Mouse (Mus musculus): Measurements from ENCODE around the gene Wee2.

Gene Wee2

GRCm38 (mm10) chr6:40438936-40439335 is at the start of gene Wee2:
TSS of gene Wee2 (plus strand) at chr6:40439088.
- DNase-seq (ENCODE audit: low spot score in 2 of 2) = no peak

- DNase-seq (ENCODE audit: low spot score in 2 of 2) = no peak
These were observed 47.9 kb upstream of the Wee2 start for GRCm38 (mm10) chr6:40390975-40391374.

DNA sequence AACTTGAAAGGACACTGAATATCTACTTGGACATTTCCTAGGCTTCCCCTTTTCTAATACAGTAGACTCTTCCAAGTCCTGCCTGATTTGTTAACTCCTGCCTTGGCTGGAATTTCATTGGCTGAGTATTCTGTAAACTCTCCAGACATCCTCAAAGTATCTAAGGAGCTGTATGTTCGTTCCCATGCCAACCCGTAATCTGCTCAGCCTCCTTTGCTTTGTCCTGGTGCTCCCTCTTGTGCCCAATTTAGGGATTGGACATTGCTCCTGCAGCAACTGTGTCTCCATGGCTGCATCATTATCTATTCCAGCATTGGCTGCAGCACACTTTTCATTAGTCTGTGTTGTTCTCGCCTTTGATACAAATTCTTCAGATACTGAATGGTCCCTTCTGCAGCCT is 45.7 kb upstream of the Wee2 start:
- DNase-seq (ENCODE audit: low spot score in 2 of 2) = peak; percentile 94

DNA sequence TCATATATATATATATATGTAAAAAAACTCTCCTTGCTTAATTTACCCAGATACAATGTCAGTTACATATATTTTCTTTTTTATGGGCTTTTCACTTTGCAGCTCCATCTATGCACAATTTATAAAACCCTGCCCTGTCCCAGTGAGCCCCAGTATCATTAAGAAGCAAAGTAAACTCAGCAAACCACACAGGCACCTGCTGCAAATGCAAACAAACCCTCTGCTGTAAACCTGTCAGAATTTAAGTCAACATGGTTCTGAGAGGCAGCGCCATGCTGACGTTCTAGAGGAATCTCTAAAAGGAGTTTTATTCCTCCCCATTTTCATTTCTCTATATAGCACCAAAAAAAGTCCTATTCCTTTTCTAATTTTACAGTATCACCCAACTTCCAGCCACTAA is 36.9 kb upstream of the Wee2 start:
- no peak for DNase-seq (ENCODE audit: low spot score in 2 of 2)

GRCm38 (mm10) chr6:40403640-40404285 is 35.1 kb upstream of the Wee2 start:
- peak in 1 of 2 experiments; percentile 43 for DNase-seq (ENCODE audit: low spot score in 2 of 2)

DNA sequence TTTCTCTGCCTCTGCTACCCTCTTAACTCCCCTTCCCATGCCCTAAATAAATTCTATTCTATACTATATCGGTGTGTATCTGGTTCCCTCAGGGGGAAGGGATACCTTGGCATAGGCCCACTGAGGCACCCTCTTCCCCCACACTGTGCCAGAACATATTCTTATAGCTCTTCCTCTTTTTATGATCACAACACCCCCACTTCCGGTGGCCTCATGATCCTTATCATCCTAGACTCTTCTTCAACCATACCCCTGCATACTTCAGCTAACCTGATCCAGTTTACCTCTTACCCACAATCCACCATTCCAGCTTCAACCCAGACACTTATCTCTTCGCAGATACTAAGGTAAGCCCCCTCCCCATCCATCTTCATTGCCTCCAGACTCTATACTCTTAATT is 27.8 kb upstream of the Wee2 start:
- no peak for DNase-seq (ENCODE audit: low spot score in 2 of 2)

- no peak for DNase-seq (ENCODE audit: low spot score in 2 of 2)
These were observed 25.8 kb upstream of the Wee2 start for GRCm38 (mm10) chr6:40413046-40413445.

GRCm38 (mm10) chr6:40413565-40413964 is 25.3 kb upstream of the Wee2 start:
- DNase-seq (ENCODE audit: low spot score in 2 of 2) = no peak

DNA sequence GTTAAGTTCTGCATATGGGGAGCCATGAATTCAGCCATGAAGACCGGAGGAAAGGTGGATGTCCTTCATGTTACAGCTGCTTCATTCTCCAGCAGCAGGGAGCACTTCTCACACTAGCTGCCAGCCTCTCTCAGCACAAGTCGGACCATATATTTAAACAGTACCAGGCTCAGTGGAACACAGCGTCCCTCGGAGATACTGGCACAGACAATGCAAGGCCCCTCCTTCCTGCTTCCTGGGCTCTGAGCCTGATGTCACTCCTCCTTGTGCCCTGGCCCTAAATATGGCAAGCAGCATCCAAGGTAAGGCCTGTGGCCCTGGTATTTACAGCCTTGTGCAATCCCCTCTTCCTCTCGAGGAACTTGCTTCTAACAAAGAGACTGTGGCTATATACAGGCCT is 23.1 kb upstream of the Wee2 start:
- DNase-seq (ENCODE audit: low spot score in 2 of 2) = no peak

DNA sequence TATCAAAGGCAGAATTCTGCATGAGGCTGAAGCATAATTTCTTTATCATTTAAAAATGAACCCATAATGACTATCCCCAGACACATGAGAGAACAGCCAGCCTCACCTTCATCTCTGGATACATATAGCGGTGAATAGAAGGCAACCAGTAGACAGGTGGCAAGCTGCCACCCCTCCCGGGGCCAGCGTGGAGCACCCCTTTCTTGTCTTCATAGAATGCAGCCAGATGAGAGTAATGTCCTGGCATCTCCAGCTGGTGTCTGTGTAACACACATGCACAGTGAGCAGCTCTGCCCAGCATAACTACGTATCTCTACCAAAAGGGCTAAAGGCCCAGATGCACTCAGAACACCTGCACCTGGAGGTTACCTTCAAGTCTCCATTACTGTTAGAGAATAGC is 20.5 kb upstream of the Wee2 start:
- no peak for DNase-seq (ENCODE audit: low spot score in 2 of 2)

DNA sequence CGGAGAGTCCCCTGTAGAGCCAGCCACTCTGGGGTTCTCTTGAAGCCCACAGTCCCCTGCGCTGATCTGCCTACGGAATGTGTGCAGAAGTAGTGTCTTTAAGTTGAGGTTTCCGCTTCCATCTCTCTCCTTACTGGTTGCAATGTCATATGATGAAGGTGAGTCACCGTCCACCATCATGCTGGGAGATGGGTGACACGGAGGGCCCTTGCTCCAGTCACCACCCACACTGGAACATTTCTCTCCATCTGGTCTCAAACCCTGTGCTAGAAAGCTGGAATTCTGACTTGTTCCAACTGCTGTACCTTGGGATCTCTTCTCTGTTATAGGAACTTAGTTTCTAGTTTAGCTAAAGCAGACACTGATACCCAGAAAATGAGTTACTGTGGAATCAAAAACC is 17.8 kb upstream of the Wee2 start:
- DNase-seq (ENCODE audit: low spot score in 2 of 2) = no peak

DNA sequence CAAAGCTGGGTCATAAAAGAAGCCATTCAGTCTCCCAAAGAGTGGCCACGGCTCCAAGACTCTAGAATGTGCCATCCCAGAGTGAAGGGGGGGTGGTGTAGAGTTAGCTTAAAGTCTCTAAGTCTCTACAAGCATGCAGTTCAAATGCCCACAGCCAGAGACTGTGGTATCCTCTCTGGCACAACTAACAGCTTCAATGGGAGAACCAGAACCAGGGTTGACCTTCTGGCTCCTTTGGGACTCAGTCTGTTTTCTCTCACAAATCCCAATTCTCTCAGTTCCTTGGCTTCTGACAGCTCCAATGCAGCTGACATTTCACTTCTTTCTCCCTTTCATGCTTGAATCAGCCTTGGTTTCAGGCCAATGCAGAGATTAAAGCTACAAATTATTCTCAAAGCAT is 15.9 kb upstream of the Wee2 start:
- DNase-seq (ENCODE audit: low spot score in 2 of 2) = no peak

DNA sequence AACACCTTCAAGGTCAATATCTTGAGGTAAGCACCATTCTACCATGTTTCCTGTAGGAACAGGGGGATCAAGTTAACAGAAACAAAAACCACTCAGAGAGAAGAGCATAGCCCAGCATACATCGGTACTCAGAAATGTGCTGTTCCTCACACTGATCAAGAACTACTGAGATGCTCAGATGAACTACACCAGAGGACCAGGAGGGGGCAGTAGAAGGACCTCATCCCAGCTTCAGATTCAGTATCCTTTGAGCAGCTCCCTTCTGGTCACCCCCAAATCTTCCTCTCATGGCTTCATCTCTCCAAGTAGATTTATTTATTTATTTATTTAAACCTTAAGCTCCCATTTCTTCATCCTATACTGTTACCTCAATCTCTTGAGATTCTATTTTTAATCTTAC is 15.1 kb upstream of the Wee2 start:
- peak in 1 of 2 experiments; percentile 61 for DNase-seq (ENCODE audit: low spot score in 2 of 2)

- DNase-seq (ENCODE audit: low spot score in 2 of 2) = no peak
These were observed 11.4 kb upstream of the Wee2 start for GRCm38 (mm10) chr6:40427441-40427840.

DNA sequence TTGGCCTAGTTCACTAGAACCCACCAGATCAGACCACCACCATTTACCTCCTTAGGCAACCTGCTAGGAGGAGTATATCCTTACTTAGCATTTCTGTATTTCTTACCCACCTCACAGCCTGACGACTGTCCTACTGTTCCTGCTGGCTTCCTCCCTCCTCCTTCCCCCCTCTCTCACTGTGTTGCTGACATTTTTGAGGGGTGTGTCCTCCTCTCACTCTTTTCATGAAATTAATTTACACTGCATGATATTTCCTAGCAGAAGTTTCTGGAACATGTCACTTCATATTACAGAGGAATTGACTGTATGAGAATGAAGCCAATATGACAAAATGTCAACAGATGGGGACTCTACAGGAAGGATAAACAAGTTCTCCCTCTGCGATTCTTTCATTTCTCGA is 10.2 kb upstream of the Wee2 start:
- no peak for DNase-seq (ENCODE audit: low spot score in 2 of 2)

- DNase-seq (ENCODE audit: low spot score in 2 of 2) = no peak
These were observed 9.4 kb upstream of the Wee2 start for GRCm38 (mm10) chr6:40429521-40429931.

DNA sequence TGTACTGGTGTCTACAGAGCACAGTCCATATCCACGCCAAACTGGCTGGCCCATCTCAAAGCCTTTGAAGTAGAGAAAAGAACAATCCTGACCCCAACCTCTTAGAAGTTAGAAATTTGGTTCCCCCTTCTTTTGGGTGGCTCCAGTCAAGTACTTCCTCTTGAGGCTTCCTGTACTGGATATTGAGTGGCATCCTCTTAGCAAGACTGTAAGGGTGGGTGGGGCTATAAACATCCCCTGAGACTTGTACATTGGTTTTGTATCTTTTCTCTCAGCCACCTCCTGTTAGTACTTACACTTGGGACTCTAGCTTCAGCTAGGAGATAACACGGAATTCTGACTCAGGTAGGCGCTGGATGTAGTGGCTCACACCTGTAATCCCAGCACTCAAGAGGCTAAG is 8.6 kb upstream of the Wee2 start:
- no peak for DNase-seq (ENCODE audit: low spot score in 2 of 2)

DNA sequence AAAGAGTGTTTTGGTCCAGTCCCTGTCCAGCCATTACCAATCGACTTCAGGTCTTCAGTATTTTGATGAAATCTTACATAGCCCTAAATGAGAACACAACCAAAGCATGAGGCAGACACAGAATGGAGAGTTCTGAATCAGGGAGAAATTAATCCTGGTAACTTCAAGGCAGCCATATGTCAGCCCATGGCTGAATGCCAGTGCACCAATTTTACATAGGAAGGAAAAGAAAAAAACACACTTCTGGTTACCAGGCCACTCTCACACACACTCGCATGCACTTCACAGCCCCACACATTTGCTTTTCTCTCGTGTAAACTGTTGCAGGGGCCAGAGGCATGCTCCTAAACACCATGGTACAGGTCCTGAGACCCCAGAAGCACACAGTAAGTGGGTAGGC is 8.0 kb upstream of the Wee2 start:
- peak in 1 of 2 experiments; percentile 54 for DNase-seq (ENCODE audit: low spot score in 2 of 2)

- no peak for DNase-seq (ENCODE audit: low spot score in 2 of 2)
These were observed 7.5 kb upstream of the Wee2 start for GRCm38 (mm10) chr6:40431356-40431755.

GRCm38 (mm10) chr6:40431812-40432211 is 7.1 kb upstream of the Wee2 start:
- no peak for DNase-seq (ENCODE audit: low spot score in 2 of 2)

GRCm38 (mm10) chr6:40432346-40433275 is 6.3 kb upstream of the Wee2 start:
- peak; percentile 65 to 66 for DNase-seq (ENCODE audit: low spot score in 2 of 2)

GRCm38 (mm10) chr6:40434697-40435096 is 4.2 kb upstream of the Wee2 start:
- no peak for DNase-seq (ENCODE audit: low spot score in 2 of 2)
